Mouse (Mus musculus): ENCODE measurements around the gene Grtp1. TPM values are rescaled to one million over a fixed set of nuclear protein-coding genes. Genes with fewer than 3 reads are reported as not detected.
"Not testable (repeated sequence)": the region's sequence is repeated elsewhere in the genome, so short reads cannot be mapped to it uniquely, and the experiment has no call there.

Gene Grtp1
- polyA plus RNA-seq, 1 experiment from 2014 or later, result 6.8 TPM

GRCm38 (mm10) chr8:13132220-13132619 is 68.2 kb downstream of the Grtp1 start:
- not testable (repeated sequence) for H3K9me3 ChIP-seq (replicated peaks; ENCODE audit: control insufficient read depth, low read length); H3K27me3 ChIP-seq (ENCODE audit: control insufficient read depth, insufficient read depth, low read depth, low read length); H3K4me1 ChIP-seq (ENCODE audit: control insufficient read depth, low read depth, low read length); H3K9ac ChIP-seq (ENCODE audit: low read depth, low read length); H3K4me2 ChIP-seq (ENCODE audit: low read depth, low read length); H3K27ac ChIP-seq (ENCODE audit: low read length); H3K4me3 ChIP-seq (ENCODE audit: low read depth, low read length)
- peaks cover 83% of the 10 kb centered on the region for H3K36me3 ChIP-seq (ENCODE audit: control insufficient read depth, insufficient read depth)
- WGBS (ENCODE audit: insufficient replicate concordance), result 55% methylated on average over 9 of the region's 9 CpGs
- peak; percentile 53; the same call in 1 of the 2 replicates for ATAC-seq (ENCODE audit: low read depth)

GRCm38 (mm10) chr8:13124897-13125296 is 75.5 kb downstream of the Grtp1 start:
- Histone ChIP-seq H3K9me3 (replicated peaks; ENCODE audit: control insufficient read depth, low read length) (no peaks in the 10 kb centered on the region), H3K9ac (ENCODE audit: low read depth, low read length) (no peak overlapping the region), H3K36me3 (ENCODE audit: control insufficient read depth, insufficient read depth) (peaks cover 44% of the 10 kb centered on the region), H3K27me3 (ENCODE audit: control insufficient read depth, insufficient read depth, low read depth, low read length) (no peaks in the 10 kb centered on the region), H3K4me3 (ENCODE audit: low read depth, low read length) (no peak overlapping the region), H3K27ac (ENCODE audit: low read length) (no peak overlapping the region), H3K4me2 (ENCODE audit: low read depth, low read length) (no peak overlapping the region), H3K4me1 (ENCODE audit: control insufficient read depth, low read depth, low read length) (peaks cover 26% of the 10 kb centered on the region)
- no peak for ATAC-seq (ENCODE audit: low read depth)
- 79% methylated on average over 8 of the region's 8 CpGs for WGBS (ENCODE audit: insufficient replicate concordance)

- Histone ChIP-seq H3K4me3 (ENCODE audit: low read depth, low read length) (no peak overlapping the region), H3K27ac (ENCODE audit: low read length) (peak overlapping the region; percentile 22; the same call in 1 of the 2 replicates), H3K9ac (ENCODE audit: low read depth, low read length) (no peak overlapping the region; the same call in 1 of the 2 replicates), H3K27me3 (ENCODE audit: control insufficient read depth, insufficient read depth, low read depth, low read length) (no peaks in the 10 kb centered on the region), H3K4me2 (ENCODE audit: low read depth, low read length) (no peak overlapping the region), H3K36me3 (ENCODE audit: control insufficient read depth, insufficient read depth) (peaks cover 30% of the 10 kb centered on the region), H3K9me3 (replicated peaks; ENCODE audit: control insufficient read depth, low read length) (no peaks in the 10 kb centered on the region), H3K4me1 (ENCODE audit: control insufficient read depth, low read depth, low read length) (peaks cover 26% of the 10 kb centered on the region)
- 19% methylated on average over 7 of the region's 7 CpGs for WGBS (ENCODE audit: insufficient replicate concordance)
- ATAC-seq (ENCODE audit: low read depth), result peak; percentile 60
Measured at GRCm38 (mm10) chr8:13122887-13123421, 77.5 kb downstream of the Grtp1 start.

MicroRNA genes within 50 kb of the gene (microRNA counts, 519-probe panel; counts per million panel counts)
- microRNA mmu-miR-1968, result 2,220 counts per million, percentile 40 among the panel's probes with 10 or more counts

Small RNAs within 50 kb of the gene (microRNA-seq; reads per million reads assigned to microRNA genes)
- 29.0 reads per million, percentile 41 among the genes with 10 or more reads in this experiment for gene Mir1968
- not detected for gene Mir7065

Other genes with a start within 250 kb of the Grtp1 start
- gene F7, start 174.6 kb downstream of the Grtp1 start, polyA plus RNA-seq (2015; fragmentation: Nextera tagmentation; extraction: Ambion mirVana), result 10.9 and 11.0 TPM in 2 replicates
- gene F10, start 163.3 kb downstream of the Grtp1 start, polyA plus RNA-seq (2015; fragmentation: Nextera tagmentation; extraction: Ambion mirVana), result 179 and 195 TPM in 2 replicates
- gene Proz, start 139.7 kb downstream of the Grtp1 start, polyA plus RNA-seq (2015; fragmentation: Nextera tagmentation; extraction: Ambion mirVana), result 46.0 and 53.4 TPM in 2 replicates
- 13.1 and 14.3 TPM in 2 replicates for gene Pcid2, start 95.2 kb downstream of the Grtp1 start, polyA plus RNA-seq (2015; fragmentation: Nextera tagmentation; extraction: Ambion mirVana)
- 72.1 and 76.1 TPM in 2 replicates for gene Cul4a, start 95.0 kb downstream of the Grtp1 start, polyA plus RNA-seq (2015; fragmentation: Nextera tagmentation; extraction: Ambion mirVana)
- gene Lamp1, start 41.5 kb downstream of the Grtp1 start, polyA plus RNA-seq (2015; fragmentation: Nextera tagmentation; extraction: Ambion mirVana), result 181 and 197 TPM in 2 replicates
- gene Adprhl1, start 53.5 kb upstream of the Grtp1 start, polyA plus RNA-seq (2015; fragmentation: Nextera tagmentation; extraction: Ambion mirVana), result 0.34 and 0.77 TPM in 2 replicates
- 6.9 and 7.1 TPM in 2 replicates for gene Dcun1d2, start 87.5 kb upstream of the Grtp1 start, polyA plus RNA-seq (2015; fragmentation: Nextera tagmentation; extraction: Ambion mirVana)
- gene Tmco3, start 87.6 kb upstream of the Grtp1 start, polyA plus RNA-seq (2015; fragmentation: Nextera tagmentation; extraction: Ambion mirVana), result 5.0 and 6.0 TPM in 2 replicates
- 65.6 and 74.1 TPM in 2 replicates for gene Tfdp1, start 138.1 kb upstream of the Grtp1 start, polyA plus RNA-seq (2015; fragmentation: Nextera tagmentation; extraction: Ambion mirVana)
- 0.19 TPM in 1 of 2 replicates, not detected in the other for gene Atp4b, start 196.2 kb upstream of the Grtp1 start, polyA plus RNA-seq (2015; fragmentation: Nextera tagmentation; extraction: Ambion mirVana)
- not detected in 2 replicates for gene Grk1, start 204.5 kb upstream of the Grtp1 start, polyA plus RNA-seq (2015; fragmentation: Nextera tagmentation; extraction: Ambion mirVana)
- 0.12 TPM in 1 of 2 replicates, not detected in the other for gene Tmem255b, start 234.6 kb upstream of the Grtp1 start, polyA plus RNA-seq (2015; fragmentation: Nextera tagmentation; extraction: Ambion mirVana)

All from liver, embryonic 16.5 days (tissue).